Mouse (Mus musculus) bone marrow, adult 2 months (tissue): ENCODE results near the gene Cebpb. TPM values are rescaled to one million over a fixed set of nuclear protein-coding genes. Genes with fewer than 3 reads are reported as not detected.
A peak's percentile ranks its signal among the peaks of the same experiment; 100 is the strongest.

Experiments used
- H3K27ac ChIP-seq: fragments of 200-500 bp; 2 replicates; pipeline ENCODE4 v1.5.1; 2012; ENCODE audit warnings: low read depth, mild to moderate bottlenecking, control low read depth, inconsistent platforms, low read length; ENCODE audit not compliant: control insufficient read depth, poor library complexity, insufficient read depth
- H3K4me1 ChIP-seq: fragments of 200-500 bp; 2 replicates; pipeline ENCODE4 v1.6.1; 2011; ENCODE audit warnings: low read length; ENCODE audit not compliant: control insufficient read depth, insufficient read depth
- H3K4me3 ChIP-seq: fragments of 200-500 bp; replicated peaks from 2 replicates; pipeline ENCODE3; 2011; ENCODE audit warnings: mild to moderate bottlenecking, low read depth, low read length, control low read depth; ENCODE audit not compliant: control insufficient read depth
- CTCF ChIP-seq: fragments of 200-500 bp; IDR thresholded peaks from 2 replicates; pipeline ENCODE4 v1.5.1; 2011; ENCODE audit warnings: low read length, control low read depth; ENCODE audit not compliant: control insufficient read depth, insufficient read depth
- POLR2A ChIP-seq: fragments of 200-500 bp; IDR thresholded peaks from 2 replicates; pipeline ENCODE4 v1.6.1; 2011; ENCODE audit warnings: low read depth, mild to moderate bottlenecking, control low read depth, low read length, borderline replicate concordance; ENCODE audit not compliant: control insufficient read depth
- WGBS: fragments of 180-500 bp; shearing (Covaris S2); methylation state at CpG from one replicate; pipeline ENCODE4 v1.1.7; 2018; 5-methylcytosine and 5-hydroxymethylcytosine counted together
- polyA plus RNA-seq: library from polyadenylated mRNA; stranded (reverse); fragments of >200 nt; gene quantifications from 2 replicates; pipeline ENCODE4 v1.2.4, GENCODE M21; 2011; ENCODE audit warnings: low replicate concordance; ENCODE audit not compliant: missing spikeins, insufficient read depth, insufficient read length

Gene Cebpb
- polyA plus RNA-seq, 1 experiment: 19.5 TPM

DNA sequence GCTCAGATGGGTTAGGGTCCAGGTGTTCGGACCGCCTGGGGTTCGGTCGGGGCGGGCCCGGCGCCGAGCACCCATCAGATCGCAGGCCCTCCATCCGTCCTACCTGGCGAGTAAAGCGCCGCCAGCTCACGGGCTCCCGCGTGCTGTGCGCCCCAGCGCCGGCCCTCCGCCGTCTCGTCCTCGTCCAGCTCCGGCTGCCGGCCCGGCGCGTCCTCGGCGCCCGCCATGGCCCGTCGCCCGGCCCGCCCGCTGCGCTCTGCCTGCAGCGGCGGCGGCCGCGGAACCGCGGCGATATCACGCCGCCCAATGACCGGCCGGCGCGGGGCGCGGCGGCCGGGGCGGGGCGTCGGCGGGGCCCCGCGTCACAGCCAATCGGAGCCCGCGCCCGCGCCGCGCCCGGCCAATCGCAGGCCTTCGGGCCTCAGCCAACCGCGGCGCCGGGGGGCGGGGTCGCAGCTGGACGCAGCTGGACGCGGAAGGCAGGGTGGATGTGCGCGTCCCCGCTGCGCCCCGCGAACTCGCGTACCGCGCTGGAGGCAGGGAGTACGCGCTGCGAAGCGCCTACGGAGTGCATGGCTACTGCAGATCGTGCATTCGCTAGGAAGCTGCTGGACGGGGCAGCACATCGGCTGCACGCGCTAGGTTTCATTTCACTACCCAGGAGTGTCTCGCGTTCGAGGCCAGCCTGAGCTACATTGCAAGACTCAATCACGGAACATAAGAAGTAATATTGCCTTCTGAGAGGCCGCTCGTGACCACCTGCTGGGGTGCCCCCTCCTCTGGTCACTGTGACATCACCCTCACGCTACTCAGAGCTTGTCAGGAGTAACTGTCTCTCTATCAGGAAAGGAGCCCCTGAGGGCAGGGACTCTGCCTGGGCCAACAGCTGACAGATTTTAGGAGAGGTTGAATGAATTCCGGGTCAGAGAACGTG lies 27.2 kb upstream of the Cebpb start, which contains the start of gene Gm20431:
TSS of gene Gm20431 (minus strand) at position 227 of the 934 bp plus-strand sequence.
- H3K27ac ChIP-seq: peak within 1 kb of the TSS; percentile 78
- no peak for TF ChIP-seq CTCF
- peak; percentile 83 for TF ChIP-seq POLR2A
- WGBS: 3% methylated on average over 110 of the region's 110 CpGs
- H3K4me1 ChIP-seq: peaks cover 8% of the 10 kb centered on the region; the same call in 1 of the 2 replicates
- peak within 1 kb of the TSS; percentile 89 for H3K4me3 ChIP-seq

GRCm38 (mm10) chr2:167662713-167663112 lies 26.0 kb upstream of the Cebpb start:
- no peak for TF ChIP-seq CTCF
- TF ChIP-seq POLR2A: no peak
- 61% methylated on average over 6 of the region's 6 CpGs for whole genome bisulfite sequencing
- Histone ChIP-seq H3K27ac (no peak overlapping the region), H3K4me3 (no peak overlapping the region), H3K4me1 (peaks cover 3% of the 10 kb centered on the region; the same call in 1 of the 2 replicates)

DNA sequence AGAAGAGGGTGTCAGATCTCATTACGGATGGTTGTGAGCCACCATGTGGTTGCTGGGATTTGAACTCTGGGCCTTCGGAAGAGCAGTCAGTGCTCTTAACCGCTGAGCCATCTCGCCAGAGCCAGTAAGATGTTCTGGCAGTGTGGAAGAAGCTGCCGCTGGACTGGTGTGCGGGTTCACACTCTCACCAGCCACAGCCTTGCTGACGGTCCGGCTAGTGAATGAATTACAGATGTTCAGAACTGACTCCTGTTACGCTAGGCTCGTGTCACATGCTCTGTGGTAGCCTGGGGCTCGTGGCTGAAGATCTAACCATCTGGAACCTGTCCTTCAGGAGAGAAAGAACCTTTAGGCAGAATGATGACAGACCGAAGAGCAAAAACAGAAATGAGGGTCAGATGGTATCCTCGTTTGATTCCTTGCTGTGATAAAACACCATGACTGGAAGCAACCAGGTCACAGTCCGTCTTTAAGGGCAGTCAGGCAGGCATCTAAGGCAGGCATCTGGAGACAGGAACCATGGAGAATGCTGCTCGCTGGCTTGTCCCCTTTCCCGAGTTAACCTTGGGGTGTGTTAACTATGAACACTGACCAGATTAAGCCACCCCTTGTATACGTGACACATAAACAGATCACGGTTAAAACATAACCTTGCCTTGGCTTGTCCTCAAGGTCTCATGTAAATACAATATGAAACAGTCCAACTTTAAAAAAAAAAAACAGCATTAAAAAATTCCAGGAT lies 22.6 kb upstream of the Cebpb start:
- 85% methylated on average over 18 of the region's 18 CpGs for WGBS
- TF ChIP-seq POLR2A: no peak
- TF ChIP-seq CTCF: no peak

GRCm38 (mm10) chr2:167668426-167668825 lies 20.3 kb upstream of the Cebpb start:
- TF ChIP-seq CTCF: no peak
- TF ChIP-seq POLR2A: no peak
- WGBS: 83% methylated on average over 5 of the region's 5 CpGs
- Histone ChIP-seq H3K4me3 (no peak overlapping the region), H3K27ac (no peak overlapping the region), H3K4me1 (no peaks in the 10 kb centered on the region; the same call in 1 of the 2 replicates)

More for the DNA sequence above, 22.6 kb upstream of the Cebpb start:
- H3K27ac ChIP-seq: no peak overlapping the region
- H3K4me3 ChIP-seq: no peak overlapping the region
- H3K4me1 ChIP-seq: no peaks in the 10 kb centered on the region

GRCm38 (mm10) chr2:167669398-167669797 lies 19.3 kb upstream of the Cebpb start:
- Histone ChIP-seq H3K4me1 (no peaks in the 10 kb centered on the region; the same call in 1 of the 2 replicates), H3K4me3 (no peak overlapping the region), H3K27ac (no peak overlapping the region)
- WGBS: 76% methylated on average over 4 of the region's 4 CpGs
- TF ChIP-seq POLR2A (no peak), CTCF (no peak)

DNA sequence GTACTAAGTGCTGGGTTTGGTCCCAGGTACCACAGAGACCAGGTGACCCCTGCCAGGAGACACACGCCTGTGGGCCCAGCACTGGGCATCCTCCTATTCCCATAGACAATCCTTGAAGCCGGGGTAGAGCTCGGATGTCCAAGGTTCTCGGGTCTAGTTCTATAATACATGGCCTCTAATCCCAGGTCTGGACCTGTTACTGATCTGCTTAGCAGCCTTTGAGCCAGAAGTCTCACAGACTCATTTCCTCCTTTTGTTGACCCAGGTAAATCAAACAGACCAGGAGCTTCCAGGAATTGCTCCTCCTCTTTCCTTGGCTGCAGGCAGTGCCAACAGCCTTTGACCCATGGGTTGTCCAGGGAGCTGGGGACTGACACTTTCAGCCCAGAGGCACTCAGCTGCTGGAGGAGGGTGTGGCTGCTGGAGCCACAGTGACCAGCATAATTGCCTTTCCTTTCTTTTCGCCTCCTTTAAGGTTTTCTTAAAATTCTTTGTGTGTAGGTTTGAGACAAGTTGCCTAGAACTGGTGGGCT lies 17.5 kb upstream of the Cebpb start:
- Histone ChIP-seq H3K4me3 (no peak overlapping the region), H3K27ac (no peak overlapping the region), H3K4me1 (no peaks in the 10 kb centered on the region; the same call in 1 of the 2 replicates)
- TF ChIP-seq CTCF (no peak), POLR2A (no peak)
- 80% methylated on average over 5 of the region's 5 CpGs for WGBS

DNA sequence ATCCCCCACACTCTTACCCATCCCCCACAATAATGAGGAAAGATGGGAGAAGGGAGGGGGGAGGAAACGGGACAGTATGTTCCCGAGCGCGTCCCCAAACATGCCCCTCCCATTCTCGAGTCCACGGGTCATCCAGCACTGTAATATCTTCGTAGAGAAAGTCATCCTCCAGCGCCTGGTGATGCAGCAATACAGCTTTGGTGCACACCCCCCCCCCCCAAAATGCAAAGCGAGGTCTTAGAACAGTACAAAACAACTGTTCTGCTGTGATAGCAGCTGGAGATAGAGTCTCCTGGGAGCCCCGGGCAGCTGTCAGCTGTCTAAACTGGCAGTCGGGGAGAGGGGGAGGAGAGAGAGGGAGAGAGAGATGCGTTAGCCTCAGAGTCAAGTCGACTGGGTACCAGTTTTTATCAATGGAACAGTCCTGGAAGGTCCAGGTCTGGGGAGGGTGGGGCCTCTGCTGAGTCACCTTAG lies 16.5 kb upstream of the Cebpb start:
- WGBS: 37% methylated on average over 13 of the region's 13 CpGs
- Histone ChIP-seq H3K4me1 (no peaks in the 10 kb centered on the region; the same call in 1 of the 2 replicates), H3K4me3 (no peak overlapping the region), H3K27ac (peak overlapping the region; percentile 54; the same call in 1 of the 2 replicates)
- TF ChIP-seq POLR2A (no peak), CTCF (no peak)
